Comparison of ENCODE assay signal across 14 mouse cellular contexts in the genomic region with DNA sequence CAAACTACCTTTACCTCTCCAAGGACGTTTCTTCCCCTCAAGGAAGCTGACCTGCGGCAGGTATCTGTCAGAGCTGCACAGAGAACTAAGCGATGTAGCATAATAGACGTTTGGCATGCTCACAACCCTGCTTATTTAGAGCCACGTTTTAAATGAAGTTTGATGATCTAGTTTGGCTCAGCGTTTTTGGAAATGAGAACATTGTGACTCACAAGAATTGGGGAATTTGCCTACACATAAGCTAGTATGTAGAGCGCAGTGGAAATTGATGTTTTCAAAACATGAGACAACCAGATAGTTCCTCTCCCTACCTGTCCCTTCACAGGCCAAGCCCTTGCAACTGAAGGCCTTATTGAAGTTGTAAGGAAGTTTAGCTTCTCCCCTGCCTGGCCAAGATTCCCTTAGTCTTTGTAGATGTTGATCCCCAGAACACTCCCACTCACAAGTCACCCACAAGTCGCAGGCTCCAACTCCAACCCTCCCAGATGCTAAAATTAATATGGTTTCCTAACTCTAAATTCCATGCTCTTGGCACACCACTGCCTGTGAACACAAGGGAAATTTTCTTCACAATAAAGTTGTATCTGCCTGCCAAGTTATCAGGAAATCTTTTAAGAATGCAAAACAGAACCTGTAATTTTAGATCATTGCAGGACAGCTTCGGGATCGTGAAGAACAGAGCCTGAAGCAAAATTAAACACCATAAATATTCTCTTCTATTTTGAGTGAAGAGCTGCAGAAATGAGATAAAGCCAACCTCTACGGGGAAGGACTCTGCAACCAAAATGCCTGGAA. TPM values are rescaled to one million over a fixed set of nuclear protein-coding genes. Genes with fewer than 3 reads are reported as not detected.
DNase-seq lines count a peak whose midpoint lies in the region; ATAC-seq and TF ChIP-seq lines count a peak whose summit lies in the region.
"Had no signal": no experiment of that assay in that cellular context is flagged by ENCODE, and none has a peak within 500 bp of the region (broad histone marks: within the 10 kb centered on the region; RNA-seq: fewer than 3 reads in every experiment).

No protein-coding gene starts in this region.

- no peak for TF ChIP-seq CTCF in thymus, adult 2 months (IDR thresholded peaks at IDR 0.05; ENCODE audit: borderline replicate concordance, control insufficient read depth, extremely low read depth, insufficient read depth, low read length, poor library complexity)

- no peaks in the 10 kb centered on the region for H3K4me1 ChIP-seq in kidney, embryonic 15.5 days
- no peaks in the 10 kb centered on the region for H3K4me1 ChIP-seq in thymus, adult 2 months (replicated peaks; ENCODE audit: control insufficient read depth, insufficient read depth, low read length)
- H3K4me1 ChIP-seq: heart, embryonic 10.5 days; midbrain, embryonic 12.5 days had no signal

- TF ChIP-seq POLR2A in thymus, adult 2 months (IDR thresholded peaks at IDR 0.05; ENCODE audit: control insufficient read depth, extremely low read depth, insufficient read depth, low read length, poor library complexity), result no peak

- H3K9me3 ChIP-seq in kidney, embryonic 15.5 days (replicated peaks), result no peaks in the 10 kb centered on the region
- H3K9me3 ChIP-seq: heart, embryonic 10.5 days; midbrain, embryonic 12.5 days had no signal

- no peak for ATAC-seq in kidney, embryonic 15.5 days (replicated peaks; ENCODE audit: low FRiP score)
- no peak for ATAC-seq in cerebellum, adult (ENCODE audit: insufficient number of reproducible peaks, low FRiP score, low TSS enrichment)
- ATAC-seq: forebrain, embryonic 16.5 days; liver, postnatal 0 days had no signal

- H3K4me3 ChIP-seq in kidney, embryonic 15.5 days (replicated peaks), result no peak overlapping the region
- H3K4me3 ChIP-seq in thymus, adult 2 months (ENCODE audit: control insufficient read depth, insufficient read depth, low read length), result no peak overlapping the region
- H3K4me3 ChIP-seq: heart, embryonic 10.5 days; midbrain, embryonic 12.5 days had no signal

- no peak overlapping the region for H3K4me2 ChIP-seq in kidney, embryonic 15.5 days
- H3K4me2 ChIP-seq: midbrain, embryonic 12.5 days had no signal

- intact Hi-C loops in left cerebral cortex, postnatal 14 days (cut with DNase I), result no loop called here

- no peak overlapping the region for H3K27ac ChIP-seq in kidney, embryonic 15.5 days
- H3K27ac ChIP-seq in thymus, adult 2 months (ENCODE audit: control insufficient read depth, insufficient read depth, low read length), result no peak overlapping the region
- H3K27ac ChIP-seq: heart, embryonic 10.5 days; midbrain, embryonic 12.5 days had no signal

- 77% methylated on average over 11 of the region's 11 CpGs for WGBS in kidney, embryonic 15.5 days
- WGBS in thymus, adult 2 months, result 86% methylated on average over 11 of the region's 11 CpGs

- no peaks in the 10 kb centered on the region for H3K36me3 ChIP-seq in kidney, embryonic 15.5 days
- no peaks in the 10 kb centered on the region for H3K36me3 ChIP-seq in thymus, adult 2 months (ENCODE audit: control insufficient read depth, insufficient read depth, low read length)
- H3K36me3 ChIP-seq: heart, embryonic 10.5 days; midbrain, embryonic 12.5 days had no signal

- peak; percentile 13 for DNase-seq in gastrocnemius, adult 18-20 months (ENCODE audit: low spot score)
- no peak for DNase-seq in gastrocnemius, adult 8-10 months (ENCODE audit: low spot score in 2 of 2)
- DNase-seq in right cerebral cortex, adult 2 months (ENCODE audit: low spot score in 2 of 2), result peak; percentile 50 to 61
- DNase-seq in right cerebral cortex, postnatal 4 days, result no peak
- peak; percentile 18 to 30 for DNase-seq in left cerebral cortex, postnatal 14 days (ENCODE audit: low spot score in 2 of 2)
- DNase-seq in thymus, adult 2 months, result no peak
- DNase-seq: cerebellum, postnatal 36 days; liver, postnatal 0 days; lung, postnatal 4 days had no signal

- H3K27me3 ChIP-seq in kidney, embryonic 15.5 days, result no peaks in the 10 kb centered on the region
- no peaks in the 10 kb centered on the region for H3K27me3 ChIP-seq in thymus, adult 2 months (ENCODE audit: control insufficient read depth, insufficient read depth, low read length)
- H3K27me3 ChIP-seq: midbrain, embryonic 12.5 days had no signal

- H3K9ac ChIP-seq in kidney, embryonic 15.5 days, result no peak overlapping the region
- H3K9ac ChIP-seq: liver, postnatal 0 days; midbrain, embryonic 12.5 days had no signal

RNA-seq across cellular contexts. Expression of a gene that starts 42.6 kb away (rescaled TPM):
- 10 to 100 TPM; 16.0 to 20.6 TPM for total RNA-seq in gastrocnemius, adult 18-20 months (2021)
- 10 to 100 TPM in 3 of 4 experiments, 1 to 10 TPM in 1; 9.3 to 16.9 (median 10.8) TPM for total RNA-seq in gastrocnemius, adult 8-10 months (2022)
- under 1 TPM; 0.30 to 0.42 TPM for total RNA-seq in left cerebral cortex, postnatal 14 days (2021)
- polyA plus RNA-seq in kidney, embryonic 15.5 days (2015; fragmentation: Nextera tagmentation; extraction: Ambion mirVana), result 3.3 and 5.2 TPM in 2 replicates
- polyA plus RNA-seq in thymus, adult 2 months (2012; rRNA removed), result 8.1 and 11.4 TPM in 2 replicates

Comparison
In these comparisons a context has a peak if more than half of its experiments do, and no peak if none do; other contexts are left out.
1. DNase-seq: peak in gastrocnemius, adult 18-20 months (single experiment), right cerebral cortex, adult 2 months (2 of 2) and left cerebral cortex, postnatal 14 days (2 of 2); none in gastrocnemius, adult 8-10 months (0 of 2), right cerebral cortex, postnatal 4 days (single experiment) and thymus, adult 2 months (single experiment).
2. RNA of a gene that starts 42.6 kb away (total RNA-seq): 16.0 to 20.6 TPM in gastrocnemius, adult 18-20 months and 9.3 to 16.9 TPM in gastrocnemius, adult 8-10 months; 0.30 to 0.42 TPM in left cerebral cortex, postnatal 14 days; every median in the first group is over 4 times any median in the second.